Mouse (Mus musculus): ENCODE measurements at regions not wholly inside any gene's neighbourhood (a gene's known extent, or its start where the extent isn't known, plus 50 kb on each side); places are given as distances from the start of the nearest gene placed in this dataset.
"Not testable (repeated sequence)": the region's sequence is repeated elsewhere in the genome, so short reads cannot be mapped to it uniquely, and the experiment has no call there.

- in situ Hi-C loops (cut with MboI, MseI), result no loop called here
Measured at GRCm38 (mm10) chr7:73688451-73688850, 51.7 kb upstream of the Fam174b start.

DNA sequence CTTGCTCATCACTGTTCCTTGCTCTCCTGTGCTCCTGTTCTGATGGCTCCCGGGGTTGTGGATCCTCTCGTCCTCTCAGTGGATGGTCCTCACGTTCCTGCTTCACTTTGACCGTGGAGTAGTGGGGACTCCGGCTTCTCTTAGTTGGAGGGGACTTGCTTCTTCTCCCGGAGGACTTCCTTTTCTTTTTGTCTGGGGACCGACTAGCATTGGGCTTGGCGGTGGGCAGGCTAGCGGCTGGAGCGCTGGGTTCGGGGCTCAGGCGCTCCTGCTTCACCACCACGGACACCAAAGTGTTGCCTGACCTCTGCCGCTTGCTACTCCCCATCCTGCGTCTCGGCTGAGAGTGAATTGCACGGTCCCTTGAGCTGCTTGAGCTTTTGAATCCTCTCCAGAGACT lies 53.9 kb upstream of the Fam174b start:
- in situ Hi-C loops (cut with MboI, MseI), result not testable (repeated sequence)

DNA sequence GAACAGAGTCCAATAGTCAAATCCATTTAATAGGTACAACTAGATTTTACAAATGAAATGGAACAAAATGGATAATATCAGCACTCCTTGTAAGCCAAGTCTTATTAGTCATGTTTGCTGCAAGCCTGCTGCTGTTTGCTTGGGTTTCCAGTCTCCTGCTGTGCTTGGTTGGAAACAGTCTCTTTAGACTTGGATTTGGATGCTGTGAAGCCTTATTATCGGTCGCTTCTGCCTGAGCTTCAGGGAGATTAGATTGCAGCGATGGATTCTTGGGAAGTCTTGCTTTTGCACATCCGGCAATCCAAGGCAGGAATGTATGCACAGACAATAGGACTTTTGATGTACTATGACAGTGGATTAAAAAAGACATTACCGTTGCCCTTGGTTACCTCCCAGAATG lies 57.3 kb upstream of the Fam174b start:
- in situ Hi-C loops (cut with MboI, MseI), result no loop called here

- in situ Hi-C loops (cut with MboI, MseI), result loop anchor here (25.0 kb wide), 1 partner anchor 1283 kb away; no protein-coding TSS in a partner anchor
Measured at GRCm38 (mm10) chr7:73670598-73670997, 69.5 kb upstream of the Fam174b start.

DNA sequence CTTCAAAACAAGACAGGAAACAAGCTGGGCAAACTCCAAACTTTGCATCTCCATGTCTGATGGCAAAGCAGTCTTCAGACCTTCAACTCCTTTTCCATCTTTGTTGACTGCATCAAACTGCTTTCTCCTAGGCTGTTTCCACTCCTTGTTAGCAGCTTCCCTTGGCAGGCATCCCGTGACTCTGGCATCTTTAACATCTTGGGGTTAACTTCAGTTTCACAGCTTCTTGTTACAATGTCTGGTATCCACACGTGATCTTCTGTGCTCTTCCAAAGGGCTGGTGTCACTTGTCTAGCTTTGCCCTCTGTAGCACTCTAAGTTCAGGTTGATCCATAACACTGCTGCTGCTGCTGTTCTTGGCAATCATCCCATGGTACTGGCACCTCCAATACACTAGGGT lies 71.3 kb upstream of the Fam174b start:
- in situ Hi-C loops (cut with MboI, MseI), result loop anchor here (10.0 to 25.0 kb wide), 3 partner anchors 146 to 1486 kb away; no protein-coding TSS in a partner anchor

- in situ Hi-C loops (cut with MboI, MseI), result loop anchor here (10.0 to 25.0 kb wide), 3 partner anchors 148 to 1488 kb away; no protein-coding TSS in a partner anchor
Measured at GRCm38 (mm10) chr7:73666921-73667675, 73.0 kb upstream of the Fam174b start.

GRCm38 (mm10) chr7:73664962-73665361 lies 75.1 kb upstream of the Fam174b start:
- in situ Hi-C loops (cut with MboI, MseI), result loop anchor here (10.0 to 25.0 kb wide), 3 partner anchors 150 to 1490 kb away; no protein-coding TSS in a partner anchor

- in situ Hi-C loops (cut with MboI, MseI), result loop anchor here (10.0 to 25.0 kb wide), 3 partner anchors 152 to 1492 kb away; no protein-coding TSS in a partner anchor
Measured at GRCm38 (mm10) chr7:73662536-73662935, 77.6 kb upstream of the Fam174b start.

- in situ Hi-C loops (cut with MboI, MseI), result loop anchor here (10.0 to 25.0 kb wide), 3 partner anchors 153 to 1493 kb away; no protein-coding TSS in a partner anchor
Measured at GRCm38 (mm10) chr7:73661901-73662300, 78.2 kb upstream of the Fam174b start.

DNA sequence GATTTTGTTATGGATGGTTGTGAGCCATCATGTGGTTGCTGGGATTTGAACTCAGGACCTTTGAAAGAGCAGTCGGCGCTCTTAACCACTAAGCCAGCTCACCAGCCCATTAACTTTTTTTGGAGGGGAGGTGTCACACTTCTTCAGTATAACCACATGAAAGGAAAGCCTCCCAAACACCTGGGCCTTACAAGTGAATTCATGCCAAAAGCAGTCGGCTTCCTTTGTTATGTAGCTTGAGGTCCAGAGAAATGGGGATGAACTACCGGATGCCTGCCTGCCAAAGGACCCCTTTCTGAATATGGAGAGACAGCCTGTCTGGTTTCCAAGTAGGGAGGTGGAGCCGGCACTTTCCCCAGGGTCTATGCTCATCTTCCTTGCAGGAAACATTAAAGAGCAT lies 80.6 kb upstream of the Fam174b start:
- in situ Hi-C loops (cut with MboI, MseI), result loop anchor here (5.0 to 25.0 kb wide), 5 partner anchors 198 to 1365 kb away; no protein-coding TSS in a partner anchor

- in situ Hi-C loops (cut with MboI, MseI), result loop anchor here (5.0 to 25.0 kb wide), 5 partner anchors 200 to 1368 kb away; no protein-coding TSS in a partner anchor
Measured at GRCm38 (mm10) chr7:73657283-73657682, 82.8 kb upstream of the Fam174b start.

GRCm38 (mm10) chr7:73656424-73656795 lies 83.7 kb upstream of the Fam174b start:
- in situ Hi-C loops (cut with MboI, MseI), result loop anchor here (5.0 to 25.0 kb wide), 5 partner anchors 201 to 1368 kb away; no protein-coding TSS in a partner anchor

- in situ Hi-C loops (cut with MboI, MseI), result loop anchor here (5.0 to 25.0 kb wide), 5 partner anchors 201 to 1369 kb away; no protein-coding TSS in a partner anchor
Measured at GRCm38 (mm10) chr7:73655787-73656423, 84.2 kb upstream of the Fam174b start.

DNA sequence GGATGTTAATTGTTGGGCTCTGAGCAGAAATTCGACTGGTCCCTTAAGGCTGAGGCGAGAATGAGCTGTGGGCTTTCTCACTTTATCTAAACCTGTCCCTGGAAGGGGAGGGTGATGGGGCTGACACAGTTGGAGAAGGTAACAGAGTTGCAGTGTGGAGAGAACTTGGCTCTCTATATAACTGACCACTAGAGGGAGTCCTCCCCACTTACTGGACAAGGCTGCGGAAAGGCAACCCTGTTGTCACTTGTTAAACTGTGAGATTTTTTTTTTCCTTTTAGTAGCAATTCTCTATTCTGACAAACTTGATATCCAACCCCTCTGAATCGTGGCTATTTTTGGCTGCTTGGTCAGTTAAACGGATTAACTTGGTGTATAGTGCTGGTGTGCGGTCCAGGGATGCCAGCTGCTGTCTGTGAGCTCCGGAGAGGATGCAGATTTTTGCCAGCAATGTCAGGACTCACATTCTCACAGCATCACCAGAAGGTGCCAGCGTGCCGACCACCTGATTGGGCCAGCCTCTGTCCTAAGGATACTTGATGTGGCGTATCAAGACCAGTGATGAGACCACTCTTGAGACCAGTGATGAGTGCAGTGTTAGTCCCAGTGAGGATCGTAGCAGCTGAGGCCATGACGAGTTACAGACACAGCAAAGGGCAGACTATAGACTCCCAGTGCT lies 85.8 kb upstream of the Fam174b start:
- in situ Hi-C loops (cut with MboI, MseI), result loop anchor here (10.0 to 25.0 kb wide), 3 partner anchors 240 to 1370 kb away; no protein-coding TSS in a partner anchor

GRCm38 (mm10) chr7:73650909-73651308 lies 89.2 kb upstream of the Fam174b start:
- in situ Hi-C loops (cut with MboI, MseI), result loop anchor here (10.0 to 25.0 kb wide), 3 partner anchors 236 to 1374 kb away; no protein-coding TSS in a partner anchor

GRCm38 (mm10) chr7:73648010-73648409 lies 92.1 kb upstream of the Fam174b start:
- in situ Hi-C loops (cut with MboI, MseI), result loop anchor here (25.0 kb wide), 1 partner anchor 1336 kb away; the partner anchor contains the start of gene Mctp2

GRCm38 (mm10) chr7:73647140-73647539 lies 93.0 kb upstream of the Fam174b start:
- in situ Hi-C loops (cut with MboI, MseI), result loop anchor here (25.0 kb wide), 1 partner anchor 1335 kb away; the partner anchor contains the start of gene Mctp2

DNA sequence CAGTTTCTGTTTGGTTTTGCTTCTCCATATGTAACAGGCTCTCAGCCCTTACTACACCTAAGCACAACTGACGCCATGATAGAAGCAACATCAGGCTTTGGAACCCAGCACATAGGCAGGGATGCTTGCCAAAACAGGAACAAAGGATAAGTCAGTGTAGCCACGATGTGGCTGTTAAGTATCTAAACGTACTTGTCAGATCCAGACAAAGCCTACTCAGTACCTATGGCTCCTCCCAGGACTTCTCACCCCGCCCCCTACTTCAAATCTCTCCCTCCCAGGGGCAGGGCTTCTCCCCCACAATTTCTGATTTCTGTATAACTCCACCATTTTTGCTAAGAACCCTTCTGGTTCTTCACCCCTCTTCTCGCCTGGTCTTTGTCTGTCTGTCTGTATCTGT lies 93.4 kb upstream of the Fam174b start:
- in situ Hi-C loops (cut with MboI, MseI), result loop anchor here (25.0 kb wide), 1 partner anchor 1334 kb away; the partner anchor contains the start of gene Mctp2

- in situ Hi-C loops (cut with MboI, MseI), result loop anchor here (25.0 kb wide), 1 partner anchor 1332 kb away; the partner anchor contains the start of gene Mctp2
Measured at GRCm38 (mm10) chr7:73644362-73644904, 95.7 kb upstream of the Fam174b start.

DNA sequence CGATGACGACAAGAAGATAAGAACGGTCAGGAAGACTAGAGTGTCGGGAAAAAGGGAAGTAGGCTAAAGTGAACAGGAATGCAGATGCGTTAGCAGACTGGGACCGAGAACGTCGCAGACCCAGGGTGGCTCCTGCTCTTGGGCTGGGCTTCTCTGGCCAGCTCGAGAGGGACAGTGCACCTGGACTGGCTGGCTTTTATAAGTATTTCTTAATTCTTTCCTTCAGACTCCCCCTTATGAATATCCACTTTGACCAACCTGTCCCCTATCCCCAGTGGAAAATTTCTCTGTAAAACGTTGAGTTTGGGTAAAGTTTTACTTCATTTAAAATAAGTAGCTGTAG lies 96.1 kb upstream of the Fam174b start:
- in situ Hi-C loops (cut with MboI, MseI), result loop anchor here (25.0 kb wide), 1 partner anchor 1332 kb away; the partner anchor contains the start of gene Mctp2

All from T-helper 1 cell (primary cell).